Comparison of ENCODE assay signal across 27 mouse cellular contexts in the genomic region with DNA sequence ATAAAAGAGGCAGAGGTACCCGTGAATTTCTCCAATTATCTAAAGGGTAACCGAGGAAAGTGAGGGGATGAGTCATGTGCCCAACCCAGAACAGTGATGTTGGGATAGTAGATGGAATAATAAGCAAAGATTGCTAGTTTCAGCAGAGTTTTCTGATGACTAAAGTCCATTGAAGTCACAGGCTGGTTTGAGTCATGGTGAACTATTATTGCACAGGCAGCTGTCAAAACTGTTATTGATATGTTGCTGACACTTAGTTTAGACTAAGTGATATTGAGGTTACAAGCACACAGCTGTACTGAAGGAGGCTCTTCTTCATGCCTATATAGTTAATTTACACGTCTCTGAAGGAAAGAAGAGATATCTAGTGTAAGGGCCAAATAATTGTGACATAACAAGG.
"Had no signal": no experiment of that assay in that cellular context is flagged by ENCODE, and none has a peak within 500 bp of the region (broad histone marks: within the 10 kb centered on the region; RNA-seq: fewer than 3 reads in every experiment).

No protein-coding gene starts in this region.

- H3K9ac ChIP-seq: embryonic facial prominence, embryonic 12.5 days; embryonic facial prominence, embryonic 13.5 days; embryonic facial prominence, embryonic 15.5 days; forebrain, embryonic 12.5 days; forebrain, embryonic 13.5 days; forebrain, embryonic 15.5 days; forebrain, postnatal 0 days had no signal

- H3K27ac ChIP-seq: embryonic facial prominence, embryonic 10.5 days; embryonic facial prominence, embryonic 12.5 days; embryonic facial prominence, embryonic 13.5 days; embryonic facial prominence, embryonic 15.5 days; forebrain, embryonic 10.5 days; forebrain, embryonic 12.5 days; forebrain, embryonic 13.5 days; forebrain, embryonic 15.5 days; gastrocnemius, adult 2 months; heart, adult 2 months had no signal

- ATAC-seq: forebrain, embryonic 13.5 days; forebrain, embryonic 14.5 days; forebrain, embryonic 15.5 days; forebrain, embryonic 16.5 days; forebrain, postnatal 0 days had no signal

- H3K36me3 ChIP-seq: embryonic facial prominence, embryonic 10.5 days; embryonic facial prominence, embryonic 12.5 days; embryonic facial prominence, embryonic 13.5 days; embryonic facial prominence, embryonic 15.5 days; forebrain, embryonic 10.5 days; forebrain, embryonic 12.5 days; forebrain, embryonic 15.5 days had no signal

- H3K4me2 ChIP-seq: embryonic facial prominence, embryonic 12.5 days; embryonic facial prominence, embryonic 13.5 days; embryonic facial prominence, embryonic 15.5 days; forebrain, embryonic 12.5 days; forebrain, embryonic 13.5 days; forebrain, embryonic 15.5 days had no signal

- H3K4me3 ChIP-seq: embryonic facial prominence, embryonic 10.5 days; embryonic facial prominence, embryonic 12.5 days; embryonic facial prominence, embryonic 13.5 days; embryonic facial prominence, embryonic 15.5 days; erythroblast, embryonic 14.5 days; forebrain, embryonic 10.5 days; forebrain, embryonic 12.5 days; forebrain, embryonic 13.5 days; forebrain, embryonic 15.5 days; gastrocnemius, adult 2 months; heart, adult 2 months had no signal

- H3K27me3 ChIP-seq: embryonic facial prominence, embryonic 13.5 days; embryonic facial prominence, embryonic 15.5 days; forebrain, embryonic 12.5 days; forebrain, embryonic 13.5 days; forebrain, embryonic 15.5 days had no signal

- DNase-seq: cerebellum, adult 9-10 months; cerebellum, adult 9-11 months; cerebellum, postnatal 10 days; cerebellum, postnatal 14 days; cerebellum, postnatal 25 days; cerebellum, postnatal 36 days; embryo, embryonic 11 days; forebrain, postnatal 0 days; gastrocnemius, adult 2 months; gastrocnemius, postnatal 10 days; gastrocnemius, postnatal 14 days; gastrocnemius, postnatal 25 days; gastrocnemius, postnatal 36 days; heart, adult 11 months; heart, adult 18-20 months; heart, adult 2 months had no signal

- H3K9me3 ChIP-seq: embryonic facial prominence, embryonic 10.5 days; embryonic facial prominence, embryonic 12.5 days; embryonic facial prominence, embryonic 13.5 days; embryonic facial prominence, embryonic 15.5 days; forebrain, embryonic 10.5 days; forebrain, embryonic 12.5 days; forebrain, embryonic 13.5 days; forebrain, embryonic 15.5 days had no signal

- H3K4me1 ChIP-seq: embryonic facial prominence, embryonic 10.5 days; embryonic facial prominence, embryonic 12.5 days; embryonic facial prominence, embryonic 13.5 days; embryonic facial prominence, embryonic 15.5 days; forebrain, embryonic 10.5 days; forebrain, embryonic 12.5 days; forebrain, embryonic 13.5 days; forebrain, embryonic 15.5 days had no signal
